Comparison of ENCODE assay signal across 24 mouse cellular contexts in genomic region chr2:71683375-71683774, GRCm38 (mm10).
DNase-seq lines count a peak whose midpoint lies in the region; ATAC-seq and TF ChIP-seq lines count a peak whose summit lies in the region.
"Had no signal": no experiment of that assay in that cellular context is flagged by ENCODE, and none has a peak within 500 bp of the region (broad histone marks: within the 10 kb centered on the region; RNA-seq: fewer than 3 reads in every experiment).

No protein-coding gene starts in this region.

- peak; percentile 23; the same call in 1 of the 2 replicates for ATAC-seq in neural tube, embryonic 13.5 days (ENCODE audit: low read depth)
- no peak for ATAC-seq in neural tube, embryonic 15.5 days (ENCODE audit: low FRiP score)
- peak; percentile 74 for ATAC-seq in forebrain, embryonic 14.5 days
- ATAC-seq in intestine, postnatal 0 days = no peak
- ATAC-seq: activated CD4-positive, CD25-positive, alpha-beta regulatory T cell, adult 4 months; Patski had no signal

- H3K4me1 ChIP-seq in heart, embryonic 10.5 days = peaks cover 16% of the 10 kb centered on the region
- H3K4me1 ChIP-seq in neural tube, embryonic 13.5 days (replicated peaks) = 0 out of 2 replicates have a peak, but pooled peaks cover 9% of the 10 kb centered on the region
- no peaks in the 10 kb centered on the region for H3K4me1 ChIP-seq in neural tube, embryonic 15.5 days
- H3K4me1 ChIP-seq in forebrain, embryonic 14.5 days (ENCODE audit: control insufficient read depth, insufficient read depth, low read length) = peaks cover 3% of the 10 kb centered on the region; the same call in 1 of the 2 replicates
- H3K4me1 ChIP-seq in intestine, postnatal 0 days (replicated peaks; ENCODE audit: control insufficient read depth, insufficient read depth, low read length) = no peaks in the 10 kb centered on the region
- H3K4me1 ChIP-seq: liver, embryonic 13.5 days; lung, embryonic 15.5 days; midbrain, embryonic 12.5 days had no signal

- 88% methylated on average over 4 of the region's 4 CpGs for WGBS in heart, embryonic 10.5 days
- 71% methylated on average over 4 of the region's 4 CpGs for WGBS in neural tube, embryonic 13.5 days
- 76% methylated on average over 4 of the region's 4 CpGs for WGBS in neural tube, embryonic 15.5 days
- WGBS in forebrain, embryonic 14.5 days = 36% methylated on average over 4 of the region's 4 CpGs
- 87% methylated on average over 4 of the region's 4 CpGs for WGBS in intestine, postnatal 0 days

- H3K9me3 ChIP-seq in heart, embryonic 10.5 days = no peaks in the 10 kb centered on the region
- no peaks in the 10 kb centered on the region for H3K9me3 ChIP-seq in neural tube, embryonic 13.5 days
- H3K9me3 ChIP-seq in neural tube, embryonic 15.5 days (replicated peaks) = no peaks in the 10 kb centered on the region
- no peaks in the 10 kb centered on the region for H3K9me3 ChIP-seq in forebrain, embryonic 14.5 days (replicated peaks; ENCODE audit: control insufficient read depth, low read length)
- no peaks in the 10 kb centered on the region for H3K9me3 ChIP-seq in intestine, postnatal 0 days (ENCODE audit: control insufficient read depth)
- H3K9me3 ChIP-seq: limb, embryonic 12.5 days; liver, embryonic 13.5 days; lung, embryonic 15.5 days had no signal

- no peak for TF ChIP-seq CTCF in intestine, postnatal 0 days (IDR thresholded peaks at IDR 0.05; ENCODE audit: low read depth)

- no peak overlapping the region for H3K4me3 ChIP-seq in heart, embryonic 10.5 days
- no peak overlapping the region for H3K4me3 ChIP-seq in neural tube, embryonic 13.5 days
- no peak overlapping the region for H3K4me3 ChIP-seq in neural tube, embryonic 15.5 days (replicated peaks)
- no peak overlapping the region for H3K4me3 ChIP-seq in forebrain, embryonic 14.5 days (ENCODE audit: low read depth, low read length)
- H3K4me3 ChIP-seq in intestine, postnatal 0 days (ENCODE audit: low read depth, low read length) = no peak overlapping the region
- H3K4me3 ChIP-seq: gastrocnemius, adult 2 months; limb, embryonic 12.5 days; liver, embryonic 13.5 days; lung, embryonic 15.5 days; midbrain, embryonic 12.5 days had no signal

- H3K4me2 ChIP-seq in neural tube, embryonic 13.5 days = no peak overlapping the region
- H3K4me2 ChIP-seq in neural tube, embryonic 15.5 days = no peak overlapping the region
- H3K4me2 ChIP-seq in forebrain, embryonic 14.5 days (ENCODE audit: low read length) = no peak overlapping the region
- no peak overlapping the region for H3K4me2 ChIP-seq in intestine, postnatal 0 days (replicated peaks; ENCODE audit: low read depth)
- H3K4me2 ChIP-seq: limb, embryonic 12.5 days; liver, embryonic 13.5 days; lung, embryonic 15.5 days; midbrain, embryonic 12.5 days had no signal

- no peaks in the 10 kb centered on the region for H3K36me3 ChIP-seq in heart, embryonic 10.5 days
- no peaks in the 10 kb centered on the region for H3K36me3 ChIP-seq in neural tube, embryonic 13.5 days
- no peaks in the 10 kb centered on the region for H3K36me3 ChIP-seq in neural tube, embryonic 15.5 days
- no peaks in the 10 kb centered on the region for H3K36me3 ChIP-seq in forebrain, embryonic 14.5 days (ENCODE audit: control insufficient read depth, insufficient read depth, low read length)
- H3K36me3 ChIP-seq in intestine, postnatal 0 days (ENCODE audit: control insufficient read depth, insufficient read depth) = no peaks in the 10 kb centered on the region
- H3K36me3 ChIP-seq: limb, embryonic 12.5 days; liver, embryonic 13.5 days; lung, embryonic 15.5 days; midbrain, embryonic 12.5 days had no signal

- no peak overlapping the region for H3K9ac ChIP-seq in neural tube, embryonic 13.5 days
- no peak overlapping the region for H3K9ac ChIP-seq in neural tube, embryonic 15.5 days (replicated peaks)
- H3K9ac ChIP-seq in forebrain, embryonic 14.5 days (ENCODE audit: low read length) = no peak overlapping the region
- no peak overlapping the region for H3K9ac ChIP-seq in intestine, postnatal 0 days (ENCODE audit: low read depth, low read length)
- H3K9ac ChIP-seq: limb, embryonic 12.5 days; liver, embryonic 13.5 days; lung, embryonic 15.5 days; midbrain, embryonic 12.5 days had no signal

- H3K27me3 ChIP-seq in heart, embryonic 10.5 days (ENCODE audit: insufficient read depth, poor library complexity, severe bottlenecking) = no peaks in the 10 kb centered on the region
- no peaks in the 10 kb centered on the region for H3K27me3 ChIP-seq in neural tube, embryonic 13.5 days
- no peaks in the 10 kb centered on the region for H3K27me3 ChIP-seq in neural tube, embryonic 15.5 days (replicated peaks)
- no peaks in the 10 kb centered on the region for H3K27me3 ChIP-seq in forebrain, embryonic 14.5 days (replicated peaks; ENCODE audit: control insufficient read depth, insufficient read depth, low read length)
- no peaks in the 10 kb centered on the region for H3K27me3 ChIP-seq in intestine, postnatal 0 days (replicated peaks; ENCODE audit: control insufficient read depth, insufficient read depth, low read length)
- H3K27me3 ChIP-seq: limb, embryonic 12.5 days; liver, embryonic 13.5 days; lung, embryonic 15.5 days; midbrain, embryonic 12.5 days; Patski had no signal

- intact Hi-C loops in heart, postnatal 10 days (cut with DNase I) = no loop called here

- DNase-seq in heart, embryonic 10.5 days (ENCODE audit: low spot score) = no peak
- no peak for DNase-seq in heart, postnatal 10 days
- DNase-seq in forebrain, embryonic 14.5 days (ENCODE audit: low spot score) = peak; percentile 73
- no peak for DNase-seq in natural killer cell, adult 2 months (ENCODE audit: low spot score in 2 of 2)
- DNase-seq: adrenal gland, postnatal 36 days; B cell, adult 2 months; cerebellum, adult 9-11 months; embryo, embryonic 11 days; gastrocnemius, adult 2 months; heart, adult 11 months; kidney, adult 2 months; kidney, postnatal 14 days; liver, embryonic 13.5 days; right cerebral cortex, postnatal 25 days; thymus, postnatal 14 days had no signal

- H3K27ac ChIP-seq in heart, embryonic 10.5 days = 0 out of 2 replicates have a peak overlapping the region, but pooled peaks have one; percentile 17
- H3K27ac ChIP-seq in neural tube, embryonic 13.5 days (replicated peaks) = no peak overlapping the region
- no peak overlapping the region for H3K27ac ChIP-seq in neural tube, embryonic 15.5 days (replicated peaks)
- peak overlapping the region; percentile 52; the same call in 1 of the 2 replicates for H3K27ac ChIP-seq in forebrain, embryonic 14.5 days (ENCODE audit: low read depth, low read length)
- H3K27ac ChIP-seq in intestine, postnatal 0 days (ENCODE audit: low read depth, low read length) = no peak overlapping the region
- H3K27ac ChIP-seq: gastrocnemius, adult 2 months; limb, embryonic 12.5 days; liver, embryonic 13.5 days; lung, embryonic 15.5 days; macrophage; midbrain, embryonic 12.5 days had no signal

Comparison
In these comparisons a context has a peak if more than half of its experiments do, and no peak if none do; other contexts are left out.
1. ATAC-seq: peak in neural tube, embryonic 13.5 days (single experiment) and forebrain, embryonic 14.5 days (single experiment); none in neural tube, embryonic 15.5 days (single experiment) and intestine, postnatal 0 days (single experiment).
2. H3K27ac ChIP-seq: peak in heart, embryonic 10.5 days (single experiment) and forebrain, embryonic 14.5 days (single experiment); none in neural tube, embryonic 13.5 days (single experiment), neural tube, embryonic 15.5 days (single experiment) and intestine, postnatal 0 days (single experiment).